Mouse (Mus musculus) Muller cell, postnatal 12 days (primary cell): Measurements from ENCODE around the gene Olfr1393.

Source experiments
- DNase-seq: peaks from one replicate; pipeline ENCODE4 v3.0.0-alpha.2; 2015; ENCODE audit errors: inconsistent ontology term

Olfr1393 gene

DNA sequence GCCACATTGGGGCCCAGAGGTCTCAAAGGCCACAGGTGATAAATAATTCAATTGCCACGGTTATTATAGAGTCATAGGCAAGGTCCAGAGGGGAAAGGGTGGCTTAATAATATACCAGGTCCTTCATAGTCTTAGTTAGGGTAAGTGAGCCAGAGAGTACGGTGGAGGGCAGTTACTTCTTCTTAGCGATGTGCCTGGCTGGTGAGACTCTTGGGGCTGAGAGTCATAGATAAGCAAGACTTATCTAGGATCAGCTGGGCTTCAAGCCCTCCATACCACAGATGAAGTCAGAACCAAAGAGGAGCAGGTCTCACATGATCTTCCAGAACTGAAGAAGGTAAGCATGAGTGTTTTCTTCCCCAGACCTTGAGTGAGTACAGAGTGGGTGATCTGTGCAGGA is at the start of gene Olfr1393:
Gene Olfr1393 (plus strand): TSS at position 83 of the 400 bp plus-strand sequence.
- DNase-seq, result no peak

DNA sequence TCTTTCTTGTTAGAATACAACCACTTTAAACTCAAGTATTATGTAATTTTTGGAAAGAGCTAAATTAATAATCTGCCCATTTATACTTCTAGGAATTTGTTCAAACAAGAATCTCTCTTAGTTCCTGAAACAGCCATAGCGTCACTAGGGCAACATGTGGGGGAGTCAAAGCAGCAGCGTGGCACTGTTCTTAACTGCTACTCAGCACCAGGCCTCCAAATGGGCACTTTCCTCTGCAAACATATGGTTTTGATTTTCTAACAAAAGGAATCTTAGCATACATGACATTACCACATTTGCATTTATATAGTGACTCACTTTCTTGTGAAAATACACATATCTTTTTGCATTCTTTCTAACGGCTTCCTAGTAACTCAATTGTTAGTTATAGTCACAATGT is 45.3 kb upstream of the Olfr1393 start:
- DNase-seq, result no peak

DNA sequence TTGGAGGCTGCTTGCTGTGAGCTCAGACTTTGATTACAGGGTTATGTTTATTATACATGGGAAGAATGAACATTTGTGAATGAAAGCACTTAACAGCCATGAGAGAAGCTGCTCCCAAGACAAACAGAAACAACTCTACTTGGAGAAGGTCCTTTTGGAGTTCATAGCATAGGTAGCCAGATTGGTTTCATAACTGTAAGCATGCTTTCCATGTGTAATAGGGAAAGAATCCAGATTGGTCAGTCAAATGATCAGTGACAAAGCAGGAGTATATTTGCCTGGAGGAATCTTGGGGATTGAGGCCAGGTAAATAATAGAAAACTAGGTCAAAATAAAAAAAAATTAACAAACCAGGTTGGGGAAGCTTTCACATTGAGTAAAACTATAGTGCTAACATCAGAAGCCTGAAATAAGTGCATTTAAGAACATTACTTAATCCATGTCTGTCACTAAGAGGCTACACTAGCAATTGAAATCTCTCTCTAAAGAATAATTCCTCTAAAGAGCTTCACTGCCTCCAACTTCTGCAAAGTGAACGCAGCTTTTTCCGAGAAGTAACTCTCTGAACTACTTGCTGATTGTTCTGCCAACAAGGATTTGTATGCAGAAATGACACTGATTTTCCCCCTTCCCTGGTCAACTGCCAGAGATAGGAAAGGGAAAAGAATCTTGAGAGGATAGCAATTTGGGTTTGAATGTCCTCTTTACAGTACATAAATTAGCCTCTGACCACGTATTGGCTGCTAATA is 42.5 kb upstream of the Olfr1393 start:
- DNase-seq, result peak; percentile 22

DNA sequence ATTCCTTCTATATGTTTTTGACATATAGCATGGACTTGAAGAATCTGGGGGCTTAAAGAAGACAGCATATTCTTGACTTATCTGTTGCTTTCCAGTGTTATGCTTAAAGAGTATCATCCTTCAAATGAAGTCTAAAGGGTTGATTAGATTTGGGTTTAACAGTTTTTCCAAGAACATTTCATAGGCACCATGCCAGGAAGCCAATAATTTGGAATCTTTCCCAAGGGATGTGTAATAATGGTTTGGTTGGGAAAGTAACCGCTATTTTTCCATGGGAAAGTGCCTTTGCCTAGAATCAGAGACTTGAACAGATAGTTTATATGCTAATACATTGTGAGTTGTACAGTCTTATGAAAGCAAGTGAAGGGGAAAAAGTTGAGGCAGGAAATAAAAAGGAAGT is 41.2 kb upstream of the Olfr1393 start:
- no peak for DNase-seq

DNA sequence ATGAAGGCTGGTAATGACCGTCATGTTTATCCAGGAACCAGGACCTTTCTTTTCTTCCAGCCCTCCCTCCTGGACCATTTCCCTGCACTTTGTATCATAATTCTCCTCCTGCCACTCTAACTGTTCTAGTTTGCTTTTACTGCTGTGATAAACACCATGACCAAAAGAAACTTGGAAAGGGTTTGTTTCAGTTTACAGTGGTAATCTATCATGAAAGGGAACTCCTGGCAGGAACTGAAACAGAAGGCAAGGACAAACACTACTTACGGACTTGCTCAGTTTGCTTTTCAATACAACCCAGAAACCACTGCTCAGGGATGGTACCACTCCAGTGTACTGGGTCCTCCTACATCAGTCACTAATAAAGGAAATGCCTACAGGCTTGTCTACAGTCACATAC is 40.6 kb upstream of the Olfr1393 start:
- DNase-seq, result no peak

DNA sequence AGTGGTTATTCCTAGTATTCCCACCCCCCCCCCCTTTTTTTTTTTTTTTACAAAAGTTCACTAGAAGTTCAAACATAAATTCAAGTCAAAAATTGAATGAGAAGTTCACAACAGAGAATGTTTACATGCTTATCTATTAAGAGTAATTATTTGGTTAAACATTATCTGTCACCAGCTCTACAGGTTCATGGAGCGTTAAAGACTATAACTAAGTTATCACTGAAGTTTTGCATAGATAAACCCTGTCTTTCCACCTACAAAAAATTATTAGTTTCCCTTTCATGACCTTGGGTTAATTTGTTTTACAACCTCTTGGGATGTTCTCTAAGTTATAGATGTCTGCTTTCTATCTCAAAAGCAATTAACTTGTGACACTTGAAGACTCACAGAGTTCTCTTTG is 37.8 kb upstream of the Olfr1393 start:
- no peak for DNase-seq

DNA sequence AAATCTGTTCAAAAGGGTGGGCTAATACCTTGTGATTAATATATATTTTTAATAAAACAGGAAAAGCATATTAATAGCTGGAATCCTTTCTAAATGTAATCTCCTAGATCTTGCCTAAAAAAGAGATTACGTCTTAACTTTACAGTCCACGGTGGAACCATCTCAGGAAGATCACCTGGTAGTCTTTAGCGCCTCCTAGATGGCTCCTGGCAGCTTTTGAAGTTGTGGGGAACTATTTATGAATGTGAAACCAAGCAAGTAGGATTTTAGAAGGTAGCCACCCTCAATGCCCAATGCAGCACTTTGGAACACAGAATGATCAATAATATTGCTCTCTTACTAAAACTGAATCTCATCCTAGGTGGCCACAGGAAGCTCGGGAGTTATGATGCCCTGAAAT is 37.2 kb upstream of the Olfr1393 start:
- DNase-seq, result no peak

DNA sequence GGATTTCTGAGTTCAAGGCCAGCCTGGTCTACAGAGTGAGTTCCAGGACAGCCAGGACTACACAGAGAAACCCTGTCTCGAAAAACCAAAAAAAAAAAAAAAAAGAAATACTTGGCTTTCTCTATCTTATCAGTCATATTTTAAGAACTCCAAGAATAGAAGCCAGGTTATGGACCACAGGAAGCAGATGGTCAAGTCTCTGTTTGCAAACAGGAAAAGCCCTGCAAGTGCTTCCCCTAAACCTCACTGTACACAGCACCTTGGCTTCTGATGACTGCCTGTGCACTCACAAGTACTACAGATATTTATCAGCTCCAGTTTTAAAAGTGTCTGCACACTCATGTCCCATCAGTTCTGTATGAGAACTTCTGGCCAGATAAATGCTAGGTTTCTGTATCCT is 36.6 kb upstream of the Olfr1393 start:
- no peak for DNase-seq

DNA sequence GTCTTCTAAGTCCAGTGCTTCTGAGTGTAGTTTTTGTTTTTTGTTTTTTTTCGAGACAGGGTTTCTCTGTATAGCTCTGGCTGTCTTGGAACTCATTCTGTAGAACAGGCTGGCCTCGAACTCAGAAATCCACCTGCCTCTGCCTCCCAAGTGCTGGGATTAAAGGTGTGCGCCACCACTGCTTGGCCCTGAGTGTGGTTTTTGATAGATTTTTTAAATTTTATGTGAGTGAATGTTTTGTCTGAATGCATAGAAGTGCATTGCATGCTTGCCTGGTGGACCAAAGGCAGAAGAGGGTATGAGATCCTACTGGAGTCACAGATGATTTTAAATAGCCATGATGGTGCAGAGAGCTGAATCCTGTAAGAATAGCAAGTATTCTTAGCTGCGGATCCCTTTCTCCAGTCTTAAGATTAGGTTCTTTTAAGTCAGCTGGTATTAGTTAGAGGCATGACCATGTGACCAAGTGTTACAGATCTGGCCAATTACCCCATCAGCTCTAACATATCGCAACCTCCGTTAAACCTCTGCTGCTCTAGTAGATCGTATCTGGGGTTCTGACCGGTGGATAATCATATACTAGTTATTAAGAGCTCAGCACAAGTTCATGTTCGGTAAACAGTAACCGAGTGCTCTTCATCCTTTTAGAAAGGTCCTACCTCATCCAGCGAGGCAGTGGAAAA is 35.0 kb upstream of the Olfr1393 start:
- DNase-seq, result no peak

DNA sequence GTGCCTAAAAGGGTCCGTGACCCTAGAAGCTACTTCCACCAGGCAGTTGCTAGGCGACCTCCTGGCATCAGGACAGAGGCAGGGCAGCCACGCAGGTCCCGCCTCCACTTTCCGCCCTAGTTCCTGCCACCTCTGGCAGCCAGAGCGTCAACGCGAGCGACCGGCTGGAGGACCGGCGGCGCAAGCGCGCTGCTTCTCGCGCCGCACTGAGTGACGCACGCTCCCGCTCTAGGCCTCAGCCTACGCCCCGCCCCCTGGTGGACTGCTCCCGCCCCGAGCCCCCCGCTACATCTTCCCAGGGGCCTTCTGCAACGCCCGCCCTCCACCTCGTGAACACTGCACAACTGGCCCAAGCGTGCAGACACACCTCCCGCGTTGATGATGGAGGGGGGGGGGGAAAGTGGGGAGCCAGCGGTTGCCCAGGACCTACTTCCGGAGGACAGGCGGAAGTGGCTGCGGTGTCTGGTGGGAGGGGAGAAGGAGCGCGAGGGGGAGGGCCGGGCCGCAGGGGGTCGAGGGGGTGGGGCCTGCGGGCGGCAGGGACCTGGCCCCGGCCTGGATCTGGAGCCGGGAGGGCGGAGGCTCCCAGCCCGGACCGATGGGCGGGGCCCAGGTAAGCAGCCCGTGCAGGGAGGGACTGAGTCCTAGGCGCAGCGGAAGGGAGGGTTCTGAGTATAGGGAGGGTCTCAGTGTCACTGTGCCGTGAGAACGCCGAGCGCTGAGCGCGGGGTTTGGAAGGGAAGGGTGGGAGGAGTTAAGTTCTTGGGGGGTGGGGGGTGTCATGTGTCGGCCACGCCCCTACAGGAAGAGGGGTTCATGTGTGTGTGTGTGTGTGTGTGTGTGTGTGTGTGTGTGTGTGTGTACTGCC is 34.1 kb upstream of the Olfr1393 start, which contains the start of gene Mgat1:
Gene Mgat1 (plus strand): TSS at position 465 of the 868 bp plus-strand sequence.
- DNase-seq, result peak; percentile 99

DNA sequence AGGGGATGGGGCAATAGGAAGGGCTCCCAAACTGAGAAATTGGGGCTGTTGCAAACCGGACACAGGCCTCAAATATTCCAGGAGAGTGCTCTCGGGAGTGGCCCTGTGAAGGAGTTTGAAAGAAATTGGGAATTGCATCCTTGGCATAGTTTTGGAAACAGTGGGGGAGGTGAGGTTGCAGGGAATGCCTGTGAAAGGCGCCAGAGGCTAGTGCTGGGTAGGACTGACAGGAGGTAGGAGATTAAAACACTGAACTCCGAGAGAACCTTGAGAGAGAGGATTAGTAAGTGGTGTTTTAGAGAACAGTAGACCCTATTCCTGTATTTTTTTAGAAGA is 33.5 kb upstream of the Olfr1393 start:
- no peak for DNase-seq

DNA sequence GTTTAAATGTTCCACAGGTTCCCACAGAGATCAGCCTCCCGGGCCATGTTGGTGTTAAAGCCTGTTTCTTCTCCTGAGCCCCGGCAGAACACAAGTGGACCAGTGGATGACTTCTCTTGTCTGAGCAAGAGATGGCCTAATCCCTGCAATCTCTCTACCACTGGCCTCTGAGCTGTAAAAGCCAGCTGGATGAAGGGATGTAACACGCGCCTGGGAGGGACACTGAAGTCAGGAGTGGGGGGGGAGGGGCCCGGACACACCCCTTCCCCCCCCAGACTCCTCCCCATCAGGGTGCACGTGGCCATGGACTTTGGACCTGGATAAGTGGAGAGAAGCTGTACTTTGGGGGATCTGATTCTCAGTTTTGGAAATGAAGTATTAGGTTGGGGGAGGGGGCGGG is 32.9 kb upstream of the Olfr1393 start:
- peak; percentile 40 for DNase-seq

DNA sequence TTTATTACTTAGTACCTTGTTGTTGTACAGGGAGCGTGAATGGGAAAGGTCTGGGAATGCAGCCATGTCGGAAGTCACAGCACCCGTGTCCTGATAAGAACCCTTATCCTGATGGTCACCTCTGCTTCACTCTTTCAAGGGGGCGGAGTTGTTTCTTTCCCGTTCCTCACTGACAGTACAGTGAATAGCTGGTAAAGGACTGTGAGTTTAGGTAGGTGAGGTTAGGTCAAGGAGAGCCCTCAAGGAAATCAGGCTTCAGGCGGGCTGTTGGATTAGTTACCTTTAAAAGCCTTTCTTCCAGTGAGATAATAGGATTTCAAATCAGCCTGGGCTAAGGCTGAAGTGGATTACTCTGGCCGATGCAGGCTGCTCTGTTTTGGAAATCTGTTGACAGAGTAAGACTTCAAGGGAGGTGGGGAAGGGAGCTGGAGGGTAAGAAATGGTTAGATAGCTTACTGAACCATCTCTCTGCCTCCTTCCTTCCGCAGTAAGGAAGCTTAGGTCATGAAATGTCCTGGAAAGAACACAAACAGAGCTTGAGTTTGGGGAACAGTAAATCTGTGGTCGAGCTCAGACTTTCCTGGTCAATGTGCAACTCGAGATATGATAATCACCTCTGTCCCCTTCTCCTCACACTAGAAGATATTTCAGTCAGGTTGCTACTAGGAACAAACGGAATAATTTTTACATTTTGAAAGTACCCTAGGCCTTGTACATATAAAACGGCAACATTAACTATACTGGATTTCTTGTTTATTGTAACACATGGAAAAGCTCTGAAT is 32.3 kb upstream of the Olfr1393 start:
- no peak for DNase-seq

DNA sequence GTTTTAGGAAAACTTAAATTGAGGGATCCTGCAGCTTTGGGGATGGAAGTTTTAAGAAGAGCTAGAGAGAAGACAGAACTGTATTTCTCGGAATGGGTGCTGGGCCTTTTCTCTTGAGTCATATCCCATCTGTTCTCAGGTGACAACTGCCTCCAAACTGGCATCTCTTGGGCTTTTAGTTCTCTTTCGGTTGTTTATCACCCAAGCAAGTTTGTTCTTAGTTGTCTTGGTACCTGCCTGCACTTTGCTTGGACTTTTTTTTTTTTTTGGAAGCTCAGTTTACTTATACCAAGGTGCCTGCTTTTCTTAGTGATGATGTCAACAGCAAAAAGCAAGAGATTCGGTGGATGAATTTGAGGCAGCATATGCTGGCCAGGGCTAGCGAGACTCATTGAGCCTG is 31.6 kb upstream of the Olfr1393 start:
- DNase-seq, result no peak

DNA sequence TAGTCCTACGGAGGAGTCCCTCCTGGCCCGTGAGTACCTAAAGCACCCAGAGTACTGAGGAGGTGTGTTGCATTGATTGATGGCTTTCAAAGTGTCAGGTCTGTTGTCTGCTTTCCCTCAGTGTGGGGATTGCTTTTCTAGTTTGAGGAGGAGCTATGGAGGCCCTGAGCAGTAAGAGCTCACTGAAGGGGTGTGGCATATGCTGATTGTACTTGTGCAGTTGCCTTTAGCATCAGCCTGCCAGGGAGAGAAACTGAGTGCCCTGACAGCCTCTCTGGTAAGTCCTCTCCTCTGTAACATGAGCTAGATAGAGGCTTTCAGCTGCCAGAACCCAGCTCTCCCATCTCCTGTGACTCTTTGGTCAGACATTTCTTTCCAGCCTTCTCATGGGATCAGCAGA is 30.8 kb upstream of the Olfr1393 start:
- no peak for DNase-seq

DNA sequence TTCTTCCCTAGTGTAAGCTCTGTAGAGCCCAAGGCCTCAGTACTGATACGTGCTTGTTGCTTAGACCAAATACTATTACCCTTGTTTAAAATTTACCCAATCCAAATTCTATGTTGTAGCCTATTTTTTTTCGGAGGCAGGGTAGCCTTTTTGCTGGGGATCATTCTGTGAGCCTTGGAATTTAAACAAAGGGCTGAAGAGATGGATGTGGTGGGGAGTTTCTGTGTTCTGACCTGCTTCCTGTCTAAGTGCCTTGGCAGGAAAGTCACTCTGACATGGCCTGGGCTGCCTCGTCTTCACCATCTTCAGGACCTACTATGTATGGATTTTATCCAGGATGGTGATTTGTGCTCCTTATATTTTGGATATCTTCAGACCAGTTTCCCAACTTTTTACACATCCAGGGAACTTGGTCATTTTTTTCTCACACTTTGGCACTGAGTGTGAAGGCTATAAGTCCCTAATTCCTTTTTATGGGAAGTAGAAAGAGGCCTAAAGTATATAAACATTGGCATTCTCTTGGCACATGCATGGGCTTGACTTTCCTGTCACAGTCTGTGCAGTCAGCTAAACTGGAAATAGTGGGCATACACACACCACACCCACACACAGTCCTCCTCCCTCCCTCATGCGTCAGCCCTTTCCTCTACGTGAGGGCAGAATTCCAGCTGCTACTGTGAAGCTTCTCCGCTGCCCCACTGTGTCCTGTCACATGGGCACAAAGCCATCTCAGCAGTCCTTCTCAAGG is 29.7 kb upstream of the Olfr1393 start:
- peak; percentile 39 for DNase-seq

DNA sequence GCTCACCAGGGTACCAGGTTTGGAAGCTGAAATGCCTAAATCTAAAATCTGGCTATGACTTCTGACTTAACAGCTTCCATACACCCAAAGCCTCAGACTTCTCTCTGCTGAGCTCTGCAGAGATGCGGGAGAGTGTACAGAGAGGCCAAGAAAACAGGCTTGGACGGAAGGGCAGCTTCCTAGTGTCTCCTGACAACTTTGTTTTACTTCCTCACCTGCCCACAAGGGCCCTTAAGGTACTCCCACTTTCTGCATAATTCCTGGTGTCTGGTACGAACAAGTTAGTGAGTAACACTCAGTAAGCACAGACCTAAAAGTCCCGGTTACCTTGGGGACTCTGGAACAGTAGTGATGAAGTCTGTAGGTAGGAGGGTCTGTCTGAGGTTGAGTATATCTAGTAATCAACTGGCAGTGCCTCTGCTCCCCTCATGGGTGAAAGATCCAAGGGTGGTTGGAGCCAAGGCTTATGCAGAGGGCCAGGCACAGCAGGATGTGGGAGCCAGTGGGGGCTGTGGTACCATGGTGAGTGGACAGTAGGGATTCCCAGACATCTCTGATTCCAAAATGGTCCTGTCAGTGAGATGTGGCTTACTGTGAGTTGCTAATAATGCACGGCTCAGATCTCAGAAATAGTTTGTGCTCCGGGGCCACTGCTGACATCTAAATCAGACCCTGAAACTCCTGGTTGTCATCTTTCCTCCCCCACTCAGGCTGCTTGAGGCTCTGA is 29.0 kb upstream of the Olfr1393 start:
- no peak for DNase-seq

DNA sequence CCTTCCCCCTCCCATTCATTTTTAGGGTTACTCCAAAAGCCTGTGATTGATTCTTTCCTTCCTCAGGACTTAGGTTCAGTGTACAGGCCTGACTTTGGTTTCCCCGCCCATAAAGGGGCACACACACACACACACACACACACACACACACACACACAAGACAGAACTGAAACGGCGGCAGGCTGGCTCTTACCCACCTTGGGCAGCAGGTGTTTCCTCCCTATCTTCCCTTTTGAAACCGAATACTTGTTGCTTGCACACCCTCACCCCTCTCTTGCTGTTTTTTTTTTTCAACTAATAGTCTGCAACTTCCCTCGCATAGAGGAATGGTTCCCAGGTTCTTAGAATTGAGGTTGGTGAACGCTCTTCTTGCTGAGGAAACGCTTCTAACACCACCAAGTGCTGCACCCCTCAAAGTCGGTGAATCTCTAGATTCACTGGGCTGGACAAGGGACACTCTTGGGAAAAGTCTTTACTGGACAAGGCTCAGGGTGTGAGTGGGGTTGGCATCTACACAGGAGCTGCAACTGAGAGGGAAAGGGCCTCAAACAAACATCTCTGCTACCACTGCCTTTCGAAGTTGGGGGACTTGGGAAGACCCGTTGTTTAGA is 28.2 kb upstream of the Olfr1393 start:
- no peak for DNase-seq

DNA sequence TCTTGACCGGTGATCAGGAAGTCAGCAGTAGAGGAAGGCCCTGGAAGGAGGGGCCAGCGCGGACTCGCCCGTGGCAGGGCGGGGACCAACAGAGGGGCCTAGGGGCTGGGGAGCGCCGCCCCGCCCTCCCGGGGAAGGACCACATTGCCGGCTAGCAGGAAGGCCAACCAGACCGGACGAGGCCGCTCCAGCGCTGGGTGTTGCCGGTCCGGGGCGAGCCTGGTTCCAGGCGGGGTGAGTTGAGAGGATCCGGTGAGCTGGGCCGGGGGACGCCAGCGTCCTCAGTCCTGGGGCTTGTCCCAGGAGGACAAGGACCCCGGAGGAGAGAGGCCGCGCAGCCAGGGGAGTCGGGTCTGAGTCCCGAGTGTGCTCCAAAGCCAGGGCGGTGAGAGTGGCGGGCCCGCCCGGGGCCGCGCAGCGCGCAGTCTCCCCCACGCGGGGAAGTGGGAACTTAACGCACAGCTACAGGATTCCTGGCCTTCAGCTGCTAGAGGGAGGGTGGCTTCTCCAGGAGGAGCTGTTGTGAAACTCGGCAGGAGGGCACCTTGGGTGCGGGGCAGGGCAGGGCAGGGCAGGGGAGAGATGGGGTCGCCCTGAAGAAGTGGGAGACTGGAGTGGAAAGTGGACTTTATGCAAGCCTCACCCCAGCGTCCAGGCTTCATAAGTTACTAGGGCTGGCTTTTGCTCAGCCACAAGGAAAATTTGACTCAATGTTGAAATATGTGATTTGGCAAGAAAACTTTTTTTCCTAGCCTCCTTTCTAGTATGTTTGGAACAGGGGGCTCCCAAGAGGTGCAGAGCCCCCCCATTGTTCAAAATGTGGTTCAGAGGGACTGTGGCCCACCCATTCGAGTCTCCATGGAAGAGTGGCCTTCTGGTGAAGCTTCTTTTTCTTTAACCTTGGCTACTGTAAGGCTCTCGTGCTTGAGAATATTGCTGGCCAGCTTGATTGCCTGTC is 27.4 kb upstream of the Olfr1393 start:
- DNase-seq, result peak; percentile 95
